Mouse (Mus musculus) liver (tissue): ENCODE data around the gene Olfr791.

ENCODE experiments used
- DNase-seq: peaks from one replicate; pipeline ENCODE4 v3.0.0-alpha.2; 2020; ENCODE audit warnings: mixed read lengths

Gene Olfr791

GRCm38 (mm10) chr10:129521492-129521891 lies at the start of gene Olfr791:
Olfr791 (plus strand) TSS chr10:129521792.
- DNase-seq = no peak

GRCm38 (mm10) chr10:129473256-129473655 lies 48.3 kb upstream of the Olfr791 start:
- no peak for DNase-seq

DNA sequence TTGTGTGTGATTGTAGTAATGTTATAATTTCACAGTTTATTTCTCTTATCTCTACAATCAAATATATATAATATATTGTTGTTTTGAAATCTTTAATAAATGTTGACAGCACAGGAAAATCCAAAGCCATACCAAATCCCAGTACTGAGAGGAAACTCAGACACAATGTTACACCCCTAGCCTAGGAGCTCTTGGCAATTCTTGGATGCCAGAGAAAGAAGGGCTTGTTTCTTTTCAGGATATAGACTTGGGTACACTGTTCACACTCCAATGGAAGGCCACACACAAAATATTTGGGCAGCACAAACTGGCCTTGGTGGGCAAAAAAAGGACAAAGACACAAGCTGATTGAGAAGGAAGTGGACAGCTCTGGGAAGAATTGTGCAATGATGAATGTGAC lies 47.9 kb upstream of the Olfr791 start:
- no peak for DNase-seq

- DNase-seq = no peak
These were observed 37.1 kb upstream of the Olfr791 start, which contains the start of gene Olfr789 for GRCm38 (mm10) chr10:129484452-129484851. Olfr789 (plus strand) TSS chr10:129484752.

DNA sequence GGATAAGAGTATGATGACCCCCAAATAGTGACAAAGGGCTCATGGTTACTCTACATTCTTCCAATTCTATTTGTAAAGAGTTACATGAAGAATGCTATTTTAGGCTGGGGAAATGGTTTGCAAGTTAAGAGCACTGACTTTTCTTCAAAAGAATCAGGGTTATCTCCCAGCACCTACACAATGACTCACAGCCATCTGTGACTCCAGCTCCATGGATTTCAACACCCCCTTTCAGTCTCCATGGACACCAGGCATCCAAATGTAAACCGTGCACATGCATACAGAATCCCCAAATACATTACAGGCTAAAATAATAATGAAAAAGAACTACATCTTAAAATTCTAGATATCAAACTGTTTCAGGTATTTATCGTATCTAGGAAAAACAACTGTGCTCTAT lies 31.5 kb upstream of the Olfr791 start:
- no peak for DNase-seq

DNA sequence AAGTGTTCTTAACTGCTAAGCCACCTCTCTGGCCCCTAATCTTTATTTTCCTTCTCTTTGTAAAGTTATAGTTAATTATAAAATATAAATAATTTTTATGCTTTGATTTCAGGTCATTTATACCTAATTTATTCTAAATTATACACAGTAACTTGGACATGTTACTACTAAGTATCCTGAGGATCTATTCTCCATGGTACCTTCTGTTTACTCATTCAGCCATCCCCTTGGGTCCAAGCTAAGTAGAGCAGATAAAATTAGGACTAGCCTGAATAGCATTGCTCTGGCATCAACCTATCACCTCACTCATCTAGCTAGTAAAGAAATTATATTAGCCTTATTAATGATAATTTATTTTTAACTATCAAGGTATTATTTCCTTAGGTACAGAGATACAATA lies 23.4 kb upstream of the Olfr791 start, which contains the start of gene Olfr790:
Gene Olfr790, plus strand, starts transcription at position 301 of the 400 bp plus-strand sequence.
- no peak for DNase-seq

DNA sequence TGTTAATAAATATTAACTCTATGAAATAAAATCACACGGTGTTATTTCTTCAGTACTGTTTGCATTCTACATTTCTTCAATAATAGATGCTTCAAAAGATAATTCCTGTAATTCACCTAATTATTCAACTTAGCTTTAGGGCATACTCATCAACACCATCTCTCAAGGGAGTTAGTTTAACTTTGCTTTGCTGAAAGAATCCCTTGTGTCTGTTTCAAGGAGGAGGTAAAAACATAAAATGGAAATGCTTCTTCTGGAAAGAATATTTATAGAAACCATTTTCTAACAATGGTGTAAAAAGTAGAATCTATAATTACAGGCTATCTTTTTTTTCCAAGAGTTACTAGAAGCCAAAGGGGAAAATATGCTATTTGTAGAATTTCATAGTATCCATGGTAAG lies 17.3 kb downstream of the Olfr791 start, which contains the start of gene Olfr792:
Gene Olfr792, plus strand, starts transcription at position 301 of the 400 bp plus-strand sequence.
- no peak for DNase-seq

GRCm38 (mm10) chr10:129549354-129549753 lies 27.8 kb downstream of the Olfr791 start:
- DNase-seq = no peak

DNA sequence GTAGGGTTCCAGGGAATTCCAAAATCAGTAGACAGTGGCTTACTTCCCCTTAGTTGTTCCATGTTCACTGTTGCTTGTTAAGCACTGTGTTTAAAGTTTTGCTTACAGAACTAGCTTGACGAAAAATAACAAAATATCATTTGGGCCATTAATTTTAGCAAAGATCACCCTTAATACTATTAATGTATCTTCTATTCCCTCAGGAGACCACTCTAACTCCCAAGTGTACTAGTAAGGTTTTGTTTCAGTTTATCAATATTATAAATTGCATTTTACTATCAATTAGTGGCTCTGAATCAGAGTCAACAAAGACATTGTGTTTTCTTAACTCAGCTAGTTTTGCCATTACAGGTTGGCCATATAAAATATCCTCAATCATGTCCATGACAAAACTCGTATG lies 45.8 kb downstream of the Olfr791 start, which contains the start of gene Olfr794:
Gene Olfr794, plus strand, starts transcription at position 301 of the 400 bp plus-strand sequence.
- DNase-seq = no peak

- no peak for DNase-seq
These were observed 55.5 kb downstream of the Olfr791 start for GRCm38 (mm10) chr10:129577066-129577465.
